Mouse (Mus musculus) kidney, postnatal 10 days (tissue): ENCODE measurements at regions not wholly inside any gene's neighbourhood (a gene's known extent, or its start where the extent isn't known, plus 50 kb on each side); places are given as distances from the start of the nearest gene placed in this dataset.

Experiments
- DNase-seq: peaks from one replicate; pipeline ENCODE4 v3.0.0; 2021; ENCODE audit warnings: mixed read lengths

DNA sequence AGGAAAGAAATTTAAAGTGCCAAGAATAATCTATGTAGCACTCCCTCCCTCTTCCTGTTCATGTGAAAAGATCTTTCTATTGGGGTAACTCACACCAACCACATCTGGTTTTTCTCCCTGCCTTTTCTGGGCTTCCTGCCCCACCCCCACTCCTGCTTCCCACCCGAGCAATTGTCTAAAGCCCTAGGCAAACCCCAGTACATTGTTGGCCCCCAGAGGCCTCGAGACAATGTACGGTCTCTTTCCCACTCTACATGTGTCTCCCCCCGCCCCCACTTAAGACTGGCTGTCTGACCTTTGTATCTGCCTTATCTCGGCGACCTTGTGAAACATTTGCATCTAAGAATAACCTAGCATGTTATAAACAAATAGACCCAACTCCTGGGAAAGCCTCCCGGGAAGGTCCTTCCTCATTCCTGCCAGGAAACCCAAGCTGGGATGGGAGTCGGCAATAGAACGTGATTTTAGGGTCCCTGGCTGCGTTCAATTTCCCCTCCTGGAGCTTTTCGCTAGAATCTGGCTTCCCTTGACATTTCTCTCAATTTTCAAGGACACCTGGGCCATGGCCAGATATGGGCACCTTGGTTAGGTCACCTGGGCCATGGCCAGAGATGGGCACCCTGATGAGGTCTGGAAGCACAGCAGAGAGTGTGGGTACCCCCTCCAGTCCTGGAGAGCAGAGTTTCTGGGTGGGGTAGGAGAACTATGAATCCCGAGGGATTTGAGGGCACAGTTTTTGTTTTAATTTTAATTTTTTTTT, 97.9 kb upstream of the Map4k3 start:
- peak; percentile 77 for DNase-seq

- DNase-seq = peak; percentile 70
Measured at GRCm38 (mm10) chr17:80825518-80825901, 97.2 kb upstream of the Map4k3 start.

DNA sequence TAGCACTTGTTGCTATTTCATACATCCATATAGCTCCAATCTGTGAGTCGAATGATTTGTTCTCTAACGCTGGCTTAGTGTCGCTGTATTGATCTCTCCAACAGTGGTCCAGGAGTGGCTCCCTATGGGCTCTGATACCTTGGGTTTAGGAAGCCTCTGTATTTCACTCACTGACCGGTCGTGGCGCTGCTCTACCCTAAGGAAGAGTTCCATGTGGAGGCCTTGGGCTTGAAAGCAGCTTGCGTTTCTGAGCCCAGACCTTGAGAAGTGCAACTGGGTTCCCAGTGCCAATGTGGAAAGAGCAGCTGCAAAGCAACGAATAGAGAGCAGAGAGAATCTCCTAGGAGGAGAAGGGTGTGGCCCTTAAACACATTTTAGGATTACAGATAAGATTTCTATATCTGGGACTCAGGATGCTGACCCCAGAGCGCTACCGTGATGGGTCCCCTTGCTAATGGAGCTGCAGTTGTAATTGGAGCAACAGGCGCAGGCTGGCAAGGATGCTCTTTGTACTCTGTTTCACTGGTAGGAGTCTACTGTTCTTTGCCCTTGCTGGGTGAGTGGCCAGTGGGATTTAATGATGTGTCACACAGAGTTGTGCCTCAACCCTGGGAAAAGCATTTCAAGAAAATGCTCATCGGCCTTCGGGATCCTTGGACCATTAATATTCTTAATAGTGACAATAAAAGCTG, 96.7 kb upstream of the Map4k3 start:
- DNase-seq = peak; percentile 16

DNA sequence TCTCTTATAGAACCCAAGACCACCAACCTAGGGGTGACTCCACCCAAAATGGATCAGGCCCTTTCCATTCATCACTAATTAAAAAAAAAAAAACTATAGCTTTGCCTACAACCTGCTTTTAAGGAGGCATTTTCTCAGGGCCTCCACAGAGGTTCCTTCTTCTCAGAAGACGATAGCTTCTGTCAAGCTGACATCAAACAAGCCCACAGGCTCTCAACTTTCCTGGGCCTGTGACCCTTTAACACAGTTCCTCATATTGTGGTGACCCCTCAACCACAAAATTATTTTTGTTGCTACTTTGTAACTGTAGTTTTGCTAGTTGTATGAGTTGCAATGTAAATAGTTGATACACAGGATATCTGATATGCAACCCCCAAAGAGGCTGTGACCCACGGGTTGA, 96.0 kb upstream of the Map4k3 start:
- no peak for DNase-seq

DNA sequence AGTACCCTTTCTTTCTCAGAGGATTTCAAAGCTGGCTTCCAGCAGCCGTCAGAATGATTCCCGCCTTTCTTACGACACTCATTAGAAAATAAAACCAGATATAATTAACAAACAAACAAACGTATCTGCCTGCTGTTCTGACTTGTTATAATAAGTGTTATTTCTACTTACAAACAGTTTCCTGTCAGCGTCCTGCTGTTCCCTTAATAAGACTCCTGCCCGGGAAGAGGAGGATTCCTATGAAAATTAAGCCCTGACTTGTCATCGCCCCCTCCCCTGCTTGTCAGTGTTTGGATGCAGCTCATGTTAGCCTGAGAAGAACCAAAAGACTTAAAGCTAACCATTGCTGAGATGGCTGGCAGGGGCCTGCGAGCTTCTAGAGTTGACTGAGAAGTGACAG, 92.6 kb upstream of the Map4k3 start:
- DNase-seq = peak; percentile 14

- no peak for DNase-seq
Measured at GRCm38 (mm10) chr17:80818477-80819028, 90.3 kb upstream of the Map4k3 start.

GRCm38 (mm10) chr17:80815747-80816146, 87.5 kb upstream of the Map4k3 start:
- DNase-seq = peak; percentile 47

DNA sequence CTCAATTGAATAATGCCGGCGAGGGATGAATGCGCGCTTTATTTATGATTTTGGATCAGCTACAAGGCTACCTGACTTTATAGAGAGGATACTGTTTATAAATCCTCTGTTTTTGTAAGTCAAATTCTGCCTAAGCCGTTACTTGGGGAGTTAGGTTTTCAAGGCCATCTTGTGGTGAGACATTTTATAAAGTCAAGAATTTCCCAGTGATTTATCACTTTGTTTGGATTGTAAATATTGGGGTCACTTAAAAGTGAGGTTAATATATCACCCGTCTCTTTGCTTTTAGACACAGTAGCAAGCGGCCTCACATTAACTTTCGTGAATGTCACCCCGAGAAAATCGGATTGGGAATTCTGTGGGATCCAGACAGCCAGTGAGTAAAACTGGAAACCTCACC, 84.9 kb upstream of the Map4k3 start:
- DNase-seq = no peak

DNA sequence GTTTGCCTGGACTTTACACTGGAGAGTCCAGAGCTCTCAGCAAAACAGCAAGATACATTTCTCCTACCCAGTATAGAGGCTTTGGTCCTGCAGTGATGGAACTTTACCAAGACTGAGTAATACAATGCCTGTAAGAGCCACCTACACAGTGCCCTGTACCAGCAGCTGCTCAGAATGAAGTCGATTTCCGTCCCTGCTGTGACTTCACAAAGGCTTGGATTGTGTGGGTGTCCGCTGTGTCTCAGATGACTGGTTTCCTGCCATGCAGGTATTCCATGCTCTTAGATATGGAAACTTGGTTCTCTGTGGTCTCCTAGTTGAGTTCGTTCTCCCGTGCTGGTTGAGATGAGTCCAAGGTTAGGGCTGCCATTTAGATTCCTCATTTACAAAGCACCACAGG, 81.0 kb upstream of the Map4k3 start:
- no peak for DNase-seq

- DNase-seq = peak; percentile 47
Measured at GRCm38 (mm10) chr17:80808069-80808468, 79.8 kb upstream of the Map4k3 start.

GRCm38 (mm10) chr17:80803361-80803915, 75.2 kb upstream of the Map4k3 start:
- DNase-seq = no peak

DNA sequence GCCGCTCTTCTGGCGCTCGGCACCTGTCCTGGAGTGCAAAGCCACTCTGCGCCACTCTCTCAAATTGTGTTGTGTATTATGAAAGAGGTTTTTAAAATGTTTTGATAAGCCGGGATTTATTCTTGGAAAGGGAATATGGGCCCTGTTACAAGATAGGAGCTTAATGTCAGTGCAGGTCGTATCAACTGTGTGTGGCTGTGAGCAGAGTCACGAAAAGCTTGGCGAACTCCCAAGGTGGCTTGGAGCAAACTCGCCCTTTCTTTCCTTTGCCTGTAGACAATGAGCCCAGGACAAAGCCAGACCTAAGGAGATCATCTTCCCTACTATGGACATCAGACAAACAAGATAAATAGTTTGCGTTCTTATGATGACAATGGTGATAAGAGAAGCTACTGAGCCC, 74.3 kb upstream of the Map4k3 start:
- peak; percentile 51 for DNase-seq

DNA sequence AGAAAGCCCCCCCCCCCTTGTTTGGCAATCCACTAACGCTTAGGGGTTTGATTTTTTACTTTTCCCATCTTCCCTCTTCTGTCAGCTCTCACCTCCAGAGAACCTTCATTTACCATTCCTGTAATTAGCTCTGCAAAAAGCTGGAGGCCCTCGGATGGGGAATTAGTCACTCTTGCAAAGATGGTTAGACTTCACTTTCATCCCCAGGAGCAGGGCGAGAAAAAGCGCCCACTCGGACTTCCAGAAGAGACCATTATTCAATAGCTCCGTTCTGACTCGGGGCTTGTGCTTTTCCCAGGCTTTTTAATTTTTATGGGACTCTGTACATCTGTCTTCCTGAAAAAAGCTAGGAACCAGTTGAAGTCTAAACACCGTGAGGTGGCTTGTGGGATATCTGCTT, 73.7 kb upstream of the Map4k3 start:
- DNase-seq = no peak

DNA sequence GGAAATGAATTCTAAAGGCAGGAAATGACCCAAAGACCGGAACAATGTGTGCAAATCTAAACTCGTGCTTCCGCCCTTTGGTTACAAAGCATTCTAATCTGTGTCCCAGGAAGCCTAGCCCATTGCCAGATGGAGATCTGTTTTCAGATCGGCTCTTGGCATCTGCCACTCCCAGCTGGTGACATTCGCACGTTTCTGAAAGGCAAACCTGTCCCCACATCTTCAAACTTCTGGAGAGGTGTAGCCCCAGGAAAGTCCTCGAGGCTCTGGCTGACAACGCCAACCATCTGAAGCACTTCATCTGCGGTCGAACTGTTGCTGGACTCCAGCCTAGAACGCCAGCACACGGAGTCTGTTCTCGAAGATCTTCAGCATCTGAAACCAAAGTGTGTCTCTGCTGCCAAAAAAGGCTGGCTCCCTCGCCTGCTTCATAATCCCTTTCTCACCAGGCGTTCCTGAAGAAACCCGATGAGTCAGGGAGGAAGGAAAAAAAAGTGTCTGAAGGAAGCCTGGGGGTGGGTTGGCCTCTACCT, 73.2 kb upstream of the Map4k3 start:
- DNase-seq = peak; percentile 65

GRCm38 (mm10) chr17:80800877-80801276, 72.6 kb upstream of the Map4k3 start:
- no peak for DNase-seq

DNA sequence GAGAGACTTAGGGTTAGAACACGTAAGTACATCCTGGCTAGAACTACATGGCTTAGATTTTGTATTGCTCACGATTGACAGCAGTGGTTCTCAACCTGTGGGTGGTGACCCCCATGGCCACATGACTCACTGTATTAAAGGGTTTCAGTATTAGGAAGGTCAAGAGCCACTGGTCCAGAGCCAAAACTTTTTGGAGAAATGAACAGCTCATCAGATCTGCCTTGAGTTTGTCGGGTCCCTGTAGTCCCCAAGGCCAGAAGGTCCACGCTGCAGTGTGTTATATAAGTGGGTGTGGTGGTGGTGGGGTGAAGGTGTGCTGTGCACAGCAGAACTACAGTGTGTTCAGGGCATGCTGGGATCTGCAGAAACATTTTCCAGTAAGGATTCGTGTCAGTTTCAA, 72.2 kb upstream of the Map4k3 start:
- DNase-seq = no peak

DNA sequence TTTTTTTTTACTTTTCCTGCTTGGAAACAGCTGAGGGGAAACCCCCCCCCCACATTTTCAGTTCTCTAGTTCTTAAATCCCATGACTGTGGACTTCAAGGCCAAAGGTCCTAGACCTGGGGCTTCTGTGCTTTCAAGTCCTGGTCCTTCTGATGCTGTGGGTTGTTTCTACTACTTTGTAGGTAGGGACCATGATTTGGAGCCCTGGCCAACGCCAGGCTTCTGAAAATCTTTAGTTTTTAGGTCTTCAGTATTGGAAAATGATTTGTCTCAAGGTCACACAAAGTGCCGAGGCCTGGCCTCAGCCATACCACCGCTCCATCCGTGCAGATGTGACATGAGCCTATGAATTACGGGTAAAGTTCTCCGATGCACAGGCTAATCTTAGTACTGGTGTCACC, 70.8 kb upstream of the Map4k3 start:
- no peak for DNase-seq

- DNase-seq = no peak
Measured at GRCm38 (mm10) chr17:80798281-80798980, 70.1 kb upstream of the Map4k3 start.

GRCm38 (mm10) chr17:80796790-80797189, 68.5 kb upstream of the Map4k3 start:
- no peak for DNase-seq

- DNase-seq = no peak
Measured at GRCm38 (mm10) chr17:80796386-80796785, 68.1 kb upstream of the Map4k3 start.

GRCm38 (mm10) chr17:80795453-80796105, 67.3 kb upstream of the Map4k3 start:
- no peak for DNase-seq

DNA sequence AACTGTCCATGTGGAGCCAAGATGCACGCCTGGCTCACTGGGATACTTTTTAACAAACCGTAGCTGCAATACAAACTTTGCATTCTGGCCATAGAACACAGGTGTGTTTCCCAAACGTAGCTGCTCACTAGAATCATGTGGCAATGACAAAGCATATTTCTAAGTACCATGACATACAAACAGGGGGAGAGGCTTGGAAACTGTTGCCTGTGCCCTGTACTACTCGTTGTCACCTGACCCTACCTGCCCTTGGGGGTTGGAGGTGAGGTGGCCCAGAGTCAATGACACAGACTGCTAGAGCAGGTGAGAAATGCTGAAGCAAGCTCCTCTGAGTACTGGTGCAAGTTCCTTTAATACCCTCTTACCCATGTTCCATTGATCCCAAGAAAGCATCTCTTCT, 64.3 kb upstream of the Map4k3 start:
- DNase-seq = no peak

GRCm38 (mm10) chr17:80789706-80790105, 61.4 kb upstream of the Map4k3 start:
- no peak for DNase-seq
